Mouse (Mus musculus) layer of hippocampus, postnatal 25 days (tissue): ENCODE data around the gene Lmbr1l. TPM values are rescaled to one million over a fixed set of nuclear protein-coding genes. Genes with fewer than 3 reads are reported as not detected.
"Not testable (repeated sequence)": the region's sequence is repeated elsewhere in the genome, so short reads cannot be mapped to it uniquely, and the experiment has no call there.

ENCODE experiments used
- DNase-seq, 2 experiments: peaks; one replicate each; pipeline ENCODE4 v3.0.0; 2022; ENCODE audit warnings: mixed read lengths in 2 of 2, low spot score in 1 of 2; ENCODE audit errors: extremely low spot score in 1 of 2
- total RNA-seq, 2 experiments: library from RNA; stranded (reverse); gene quantifications; 2 replicates each; pipeline ENCODE4 v1.2.3; 2021

Gene Lmbr1l
- total RNA-seq, 2 experiments from 2014 or later = 11.5 to 17.9 TPM

DNA sequence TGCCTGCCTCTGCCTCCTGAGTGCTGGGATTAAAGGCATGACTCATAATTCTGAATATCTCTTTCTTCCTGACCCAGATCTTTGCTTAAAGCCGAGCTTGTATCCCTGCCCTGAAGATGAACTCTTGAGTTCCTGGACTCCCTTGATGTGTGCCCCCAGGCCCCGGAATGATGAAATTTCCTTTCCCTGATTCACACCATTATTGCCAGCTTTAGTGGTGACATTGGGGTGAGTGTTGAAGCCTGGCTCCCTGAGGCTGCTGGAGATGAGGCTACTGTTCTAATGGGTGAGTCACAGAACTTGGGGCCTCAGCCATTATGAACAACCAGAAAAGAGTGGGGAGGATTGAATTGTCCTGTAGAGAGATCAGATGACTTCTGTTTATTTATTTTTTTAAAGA lies 23.5 kb upstream of the Lmbr1l start:
- DNase-seq = no peak

DNA sequence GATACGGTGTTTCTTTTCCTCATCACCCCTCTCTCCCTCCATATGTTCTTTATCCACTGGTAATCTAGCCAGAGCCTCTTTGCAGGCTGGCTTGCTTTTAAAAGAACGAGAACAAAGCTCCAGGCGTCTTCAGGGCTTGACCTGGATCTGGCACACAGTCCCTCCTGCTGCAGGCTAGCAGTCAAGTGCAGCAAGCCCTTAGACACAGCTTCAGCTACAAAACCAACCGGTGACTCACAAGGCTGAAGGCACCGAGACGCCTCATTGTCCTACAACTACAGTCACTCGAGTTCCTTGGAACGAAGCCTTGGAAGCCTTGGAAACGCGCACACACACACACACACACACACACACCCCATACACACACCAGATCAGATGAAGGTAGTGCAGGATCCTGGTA lies 22.8 kb upstream of the Lmbr1l start:
- DNase-seq = no peak

DNA sequence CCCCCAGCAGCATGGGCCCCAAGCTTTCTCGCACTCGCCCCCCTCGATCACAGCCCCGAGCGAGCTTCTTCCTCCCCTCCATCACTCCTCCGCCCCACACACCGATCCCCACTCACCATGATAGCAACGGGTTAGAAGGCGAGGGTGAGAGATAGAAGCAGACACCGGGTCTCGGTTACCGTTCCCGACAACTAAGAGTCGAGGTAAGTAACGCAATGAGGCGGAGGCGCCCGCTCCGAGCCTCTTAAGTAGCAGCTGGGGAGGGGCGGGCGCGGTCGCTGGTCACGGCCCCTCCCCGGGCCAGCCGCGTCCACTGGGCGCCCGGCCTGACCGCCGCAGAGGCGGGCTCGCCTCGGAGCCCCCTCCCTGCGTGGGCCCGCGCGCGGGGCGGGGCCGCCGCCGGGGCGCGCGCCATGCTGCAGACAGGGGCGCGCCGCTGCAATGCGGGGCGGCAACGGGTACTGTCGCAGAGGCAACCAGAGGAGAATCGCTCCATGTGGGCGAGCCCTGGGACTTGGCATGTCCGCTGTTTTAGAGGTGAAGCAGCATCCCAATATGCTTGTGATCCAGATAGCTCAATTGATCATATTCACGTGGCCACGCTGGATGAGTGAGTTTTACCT lies 16.3 kb upstream of the Lmbr1l start, which contains the start of gene Tuba1b:
Gene Tuba1b, minus strand, starts transcription at position 349 of the 623 bp plus-strand sequence.
- peak; percentile 78 to 84 for DNase-seq

DNA sequence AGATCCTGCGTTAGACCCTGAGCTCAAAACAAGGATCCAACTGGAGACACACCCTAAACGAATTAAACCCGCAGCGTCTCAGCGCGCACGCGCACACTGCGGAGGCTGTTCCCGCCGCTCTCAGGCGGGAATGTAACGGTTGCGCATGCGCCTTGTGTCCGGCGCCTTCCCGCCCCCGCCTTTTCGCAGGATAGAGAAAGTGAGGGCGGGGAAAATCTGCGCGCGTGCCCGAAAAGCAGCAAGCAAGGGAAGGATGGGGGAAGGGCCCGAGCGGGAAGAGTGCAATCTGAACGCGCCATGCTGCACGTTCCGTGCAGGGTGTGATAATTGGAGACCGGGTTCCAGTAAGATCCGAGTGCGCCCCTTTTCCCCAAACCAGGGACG lies 15.8 kb upstream of the Lmbr1l start:
- peak; percentile 89 to 94 for DNase-seq

DNA sequence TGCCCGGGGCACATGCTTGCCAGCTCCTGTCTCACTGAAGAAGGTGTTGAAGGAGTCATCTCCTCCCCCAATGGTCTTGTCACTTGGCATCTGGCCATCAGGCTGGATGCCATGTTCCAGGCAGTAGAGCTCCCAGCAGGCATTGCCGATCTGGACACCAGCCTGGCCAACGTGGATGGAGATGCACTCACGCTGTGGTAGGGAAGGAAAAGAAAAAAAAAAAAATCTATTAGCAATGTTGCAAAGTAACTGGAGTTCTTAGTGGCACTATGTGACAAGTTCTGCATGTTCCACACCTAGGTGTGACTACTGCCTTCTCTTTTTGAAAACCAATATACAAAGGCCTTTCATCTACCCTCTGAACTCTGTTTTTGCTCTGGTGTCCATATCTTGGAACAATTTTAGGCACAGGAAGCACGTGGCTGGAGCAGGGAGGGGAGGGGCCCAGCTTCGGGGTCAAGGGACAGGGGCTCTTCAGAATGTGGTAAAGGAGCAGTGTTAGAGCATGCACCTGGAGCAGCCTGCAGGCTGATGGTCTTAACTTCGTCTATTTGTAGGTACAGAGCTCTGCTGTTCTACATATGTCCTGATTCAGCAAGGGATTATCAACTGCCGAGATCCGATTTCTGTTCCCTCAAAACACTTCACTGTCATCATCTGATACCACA lies 15.1 kb upstream of the Lmbr1l start:
- not testable (repeated sequence) for DNase-seq

DNA sequence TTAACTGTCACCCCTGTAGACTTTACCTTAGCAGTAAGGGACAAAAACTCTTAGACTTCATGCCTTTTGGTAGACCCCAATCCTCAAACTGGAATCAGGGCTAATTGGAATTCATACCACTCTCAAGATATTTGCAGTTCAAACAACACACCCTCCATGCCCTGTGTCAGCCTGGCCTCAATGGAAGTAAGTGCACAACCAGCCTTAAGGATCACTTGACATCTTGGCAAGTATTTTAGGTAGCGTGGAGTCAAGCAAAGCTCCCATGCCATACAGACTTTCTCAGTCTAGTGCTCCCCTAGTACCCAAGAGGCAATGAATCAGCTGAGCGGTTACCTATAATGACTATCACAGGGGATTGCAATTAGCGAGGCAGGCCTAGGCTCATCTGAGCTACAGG lies 13.0 kb upstream of the Lmbr1l start:
- no peak for DNase-seq

DNA sequence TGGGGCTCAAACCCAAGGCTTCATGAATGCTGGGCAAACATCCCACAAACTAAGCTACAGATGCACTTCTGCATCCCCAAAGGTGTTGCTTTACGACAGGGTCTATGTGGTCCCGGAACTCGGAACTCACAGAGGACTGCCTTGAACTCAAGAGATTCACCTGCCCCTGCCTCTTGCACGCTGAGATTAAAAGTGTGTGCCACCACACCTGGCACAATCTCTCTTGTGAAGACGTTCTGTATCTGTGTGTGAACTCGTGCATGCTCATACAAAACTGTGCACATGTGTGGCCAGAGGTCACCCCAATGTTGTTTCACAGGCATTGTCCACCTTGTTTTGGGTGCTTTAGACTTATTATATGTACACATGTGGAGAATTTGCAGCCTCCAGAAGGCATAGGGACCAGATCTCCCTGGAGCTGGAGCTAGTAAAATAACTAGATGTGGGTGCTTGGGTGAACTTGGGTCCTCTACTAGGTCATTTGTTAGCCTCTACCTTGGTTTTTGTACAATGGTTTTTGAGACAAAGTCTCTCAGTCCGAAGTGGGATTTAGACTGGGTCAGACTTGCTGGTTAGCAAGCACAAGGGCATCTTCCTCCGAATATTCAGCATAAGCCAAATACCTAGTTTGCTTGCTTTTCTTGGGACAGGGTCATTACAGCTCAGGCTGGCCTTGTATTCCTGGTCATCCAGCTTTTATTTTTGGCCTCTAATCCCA lies 12.1 kb upstream of the Lmbr1l start:
- no peak for DNase-seq

DNA sequence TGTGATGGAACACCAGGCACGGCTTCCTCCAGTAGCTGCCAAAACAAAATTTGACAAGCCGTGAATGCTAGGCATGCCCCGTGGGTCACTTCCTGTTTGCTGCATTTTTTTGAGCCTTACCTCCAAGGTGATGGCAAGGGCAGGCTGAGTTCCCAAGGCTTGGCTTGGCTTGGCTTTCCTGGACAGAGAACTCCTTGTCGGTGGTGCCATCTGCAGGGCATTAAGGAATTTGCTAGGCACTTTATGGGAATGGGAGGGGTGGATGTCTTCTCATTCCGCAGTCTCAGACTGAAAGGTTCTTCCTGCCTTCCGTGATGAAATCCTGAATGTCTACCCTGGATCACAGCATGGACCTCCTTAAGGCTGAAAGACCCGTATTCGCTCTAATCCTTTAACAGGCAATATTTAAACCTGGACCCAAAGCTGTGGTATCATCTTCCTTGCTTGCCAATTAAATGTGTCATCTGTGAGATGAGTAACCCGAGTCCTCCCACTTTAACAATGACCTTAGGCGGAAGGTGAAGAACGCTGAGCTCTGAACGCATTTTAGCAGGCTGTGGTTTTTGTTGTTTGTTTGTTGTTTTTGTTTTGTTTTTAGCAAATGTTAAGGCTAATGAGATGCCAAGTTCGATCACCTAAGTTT lies 10.7 kb upstream of the Lmbr1l start:
- DNase-seq = peak; percentile 36 to 65

DNA sequence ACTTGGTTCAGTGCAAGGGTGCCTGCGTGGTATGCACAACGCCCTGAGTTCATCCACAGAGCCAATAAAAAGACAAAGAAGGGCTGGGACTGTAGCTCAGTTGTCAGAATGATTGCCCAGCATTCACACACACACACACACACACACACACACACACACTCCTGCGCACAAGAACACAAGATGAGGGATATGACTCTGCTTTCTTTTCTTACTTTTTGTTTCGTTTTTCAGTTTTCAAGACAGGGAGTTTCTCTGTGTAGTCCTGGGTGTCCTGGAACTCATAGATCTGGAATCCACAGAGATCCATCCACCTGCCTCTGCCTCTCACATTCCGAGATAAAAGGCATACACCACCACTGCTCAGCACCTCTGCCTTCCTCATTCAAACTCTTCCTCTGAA lies 9.5 kb upstream of the Lmbr1l start:
- no peak for DNase-seq

DNA sequence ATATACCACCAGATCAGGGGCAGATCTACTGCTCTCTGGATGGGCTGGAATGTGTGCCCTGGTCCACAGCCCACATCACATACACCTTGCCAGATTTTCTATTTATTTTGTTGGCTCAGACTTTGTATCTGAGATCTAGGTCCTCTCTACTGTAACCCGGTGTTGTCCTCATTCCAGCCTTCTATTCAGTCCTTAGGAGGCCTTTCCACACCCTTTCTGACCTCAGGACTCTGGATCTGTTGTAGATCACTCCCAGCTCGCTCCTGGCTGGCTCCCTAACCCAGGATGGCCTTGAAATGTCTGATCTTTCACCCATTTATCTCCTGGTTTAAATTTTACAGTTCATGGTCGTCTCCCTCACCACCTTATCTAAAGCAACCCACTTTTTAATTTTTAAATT lies 6.7 kb upstream of the Lmbr1l start:
- no peak for DNase-seq

DNA sequence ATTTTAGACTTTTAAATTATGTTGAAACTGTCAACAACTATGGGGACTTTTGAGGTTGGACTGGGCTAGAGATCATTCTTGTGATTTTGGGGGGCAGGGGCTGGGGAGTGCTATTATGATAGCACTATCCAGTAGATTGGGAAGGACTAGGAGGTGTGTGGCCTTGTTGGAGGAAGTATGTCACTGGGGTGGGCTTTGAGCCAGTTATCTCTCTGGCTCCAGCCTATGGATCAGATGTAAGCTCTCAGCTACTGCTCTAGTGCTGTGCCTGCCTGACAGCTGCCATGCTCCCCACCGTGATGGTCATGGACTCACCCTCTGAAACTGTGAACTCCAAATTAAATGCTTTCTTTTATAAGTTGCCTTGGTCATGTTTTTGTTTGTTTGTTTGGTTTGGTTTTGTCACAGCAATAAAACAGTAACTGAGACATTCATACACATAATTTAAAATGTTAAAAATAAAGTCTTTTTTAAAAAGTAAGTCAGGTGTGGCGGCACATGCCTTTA lies 5.1 kb upstream of the Lmbr1l start:
- DNase-seq = no peak

DNA sequence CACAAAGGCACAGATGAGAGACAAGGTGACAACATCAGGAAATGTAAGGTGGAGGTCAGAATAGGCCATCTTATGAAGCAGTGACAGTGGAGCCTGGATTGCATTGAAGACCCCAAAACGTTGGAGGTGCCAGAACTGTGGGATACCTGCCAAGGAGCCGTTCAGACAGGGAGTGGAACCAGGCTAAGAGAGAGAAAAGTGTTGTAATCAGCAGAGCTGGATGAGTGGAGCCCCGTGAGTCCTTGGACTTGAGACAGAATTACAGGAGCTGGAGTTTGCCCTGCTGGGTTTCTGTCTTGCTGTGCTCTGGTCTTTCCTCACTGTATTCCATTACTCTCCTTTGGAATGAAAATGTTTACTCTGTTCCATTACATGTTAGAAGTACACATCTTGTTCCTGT lies 4.5 kb upstream of the Lmbr1l start:
- no peak for DNase-seq

DNA sequence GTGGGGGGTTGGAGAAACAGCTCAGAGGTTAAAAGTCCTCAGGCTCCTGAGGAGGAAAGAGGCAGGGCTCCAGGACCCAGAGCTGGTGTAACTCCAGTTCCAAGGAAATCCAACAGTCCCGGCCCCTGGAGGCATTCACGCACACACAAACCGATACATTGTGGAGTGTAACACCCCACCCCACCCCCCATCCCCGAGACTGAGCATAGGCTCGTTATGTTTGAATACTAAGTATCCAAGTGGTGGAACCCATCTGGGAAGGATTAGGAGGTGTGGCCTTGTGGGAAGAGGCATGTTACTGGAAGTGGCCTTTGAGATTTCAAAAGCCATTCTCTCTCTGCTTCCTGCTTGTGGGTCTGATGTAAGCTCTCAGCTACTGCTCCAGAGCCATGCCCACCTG lies 3.5 kb upstream of the Lmbr1l start:
- DNase-seq = no peak

DNA sequence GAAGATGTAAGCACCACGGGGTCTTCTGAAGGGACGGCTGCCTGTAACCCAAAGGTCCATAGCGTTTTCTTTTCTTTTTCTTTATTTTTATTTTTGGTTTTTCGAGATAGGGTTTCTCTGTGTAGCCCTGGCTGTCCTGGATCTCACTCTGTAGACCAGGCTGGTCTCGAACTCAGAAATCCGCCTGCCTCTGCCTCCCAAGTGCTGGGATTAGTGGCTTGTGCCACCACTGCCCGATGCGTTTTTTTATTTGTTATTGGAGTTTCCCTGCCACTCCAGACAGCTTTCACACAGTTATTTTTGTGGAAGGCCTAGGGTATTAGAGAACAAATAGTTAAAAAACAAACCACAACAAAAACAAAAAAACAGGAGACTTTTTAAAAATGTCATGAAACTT lies 466 bp upstream of the Lmbr1l start:
- DNase-seq = not testable (repeated sequence)

DNA sequence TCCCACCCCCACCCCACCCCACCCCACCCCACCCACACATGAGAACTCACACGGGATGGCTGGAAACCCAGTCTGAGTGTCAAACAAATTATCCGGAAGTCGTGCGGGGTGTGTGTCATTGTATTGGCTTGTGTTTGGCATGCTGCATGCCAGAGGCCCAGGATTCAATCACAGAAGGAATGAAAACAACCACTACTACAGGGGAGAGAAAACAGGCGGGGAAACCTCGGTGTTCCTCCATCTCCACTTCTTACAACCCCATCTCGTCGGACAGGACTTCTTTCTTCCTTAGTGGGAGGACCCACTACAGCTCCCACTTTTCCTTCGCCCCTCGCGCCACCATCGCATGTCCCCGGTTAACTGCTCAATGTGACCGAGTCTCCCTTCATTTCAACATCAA lies 940 bp downstream of the Lmbr1l start:
- no peak for DNase-seq

DNA sequence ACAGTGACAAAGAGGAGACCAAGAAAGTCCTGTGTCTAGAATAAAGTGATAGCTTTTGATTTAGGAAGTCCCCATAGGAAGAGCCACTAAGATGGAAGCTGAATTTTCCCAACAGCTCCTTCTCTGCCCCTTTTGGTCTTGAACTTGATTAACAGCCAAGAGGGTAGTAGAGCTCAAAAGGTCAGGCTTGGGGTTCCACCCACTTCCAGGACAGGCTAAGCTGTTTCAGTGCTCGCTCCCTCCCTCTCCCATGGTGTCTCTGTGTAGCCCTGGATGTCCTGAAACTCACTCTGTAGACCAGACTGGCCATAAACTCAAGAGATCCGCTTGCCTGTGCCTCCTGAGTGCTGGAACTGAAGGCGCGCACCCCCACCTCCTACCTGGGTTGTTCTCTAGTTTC lies 2.0 kb downstream of the Lmbr1l start:
- no peak for DNase-seq

DNA sequence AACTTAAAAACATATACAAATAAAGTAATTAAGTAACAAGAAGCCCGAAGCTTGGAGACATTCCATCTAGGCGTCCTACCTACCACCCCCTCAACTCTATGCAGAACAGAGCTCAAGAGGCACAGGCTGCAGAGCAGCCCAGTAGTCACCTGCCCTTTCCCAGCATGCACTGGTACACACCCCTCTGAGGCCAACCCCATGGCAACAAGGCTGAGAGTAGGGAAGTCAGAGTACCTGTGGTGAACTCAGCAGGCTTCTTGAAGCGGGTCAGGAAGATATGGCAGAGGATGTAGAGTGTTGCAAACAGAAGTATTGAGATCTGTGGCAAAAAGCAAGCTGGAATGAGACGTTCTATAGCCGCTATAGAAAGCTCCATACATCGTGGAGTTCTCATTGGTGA lies 3.1 kb downstream of the Lmbr1l start:
- DNase-seq = no peak

DNA sequence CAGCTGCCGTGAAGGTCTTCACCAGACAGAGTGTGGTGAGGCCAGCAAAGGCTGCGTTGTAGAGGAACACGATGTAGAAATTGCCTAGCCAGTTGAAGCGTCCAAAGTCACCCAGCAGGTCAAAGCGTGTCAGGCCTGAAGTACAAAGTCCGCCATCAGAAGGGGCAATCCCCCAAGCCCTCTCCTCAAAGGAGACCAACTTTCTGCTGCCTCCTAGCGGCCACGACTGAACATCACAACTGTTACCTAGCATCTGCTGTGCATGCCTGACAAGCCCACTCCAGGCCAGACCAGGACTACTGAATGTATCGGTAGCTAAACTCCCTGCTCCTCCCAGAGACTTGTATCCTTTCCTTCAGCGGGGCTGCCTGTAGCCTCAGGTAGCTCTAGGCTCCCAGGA lies 13.3 kb downstream of the Lmbr1l start:
- peak in 1 of 2 experiments; percentile 49 for DNase-seq

DNA sequence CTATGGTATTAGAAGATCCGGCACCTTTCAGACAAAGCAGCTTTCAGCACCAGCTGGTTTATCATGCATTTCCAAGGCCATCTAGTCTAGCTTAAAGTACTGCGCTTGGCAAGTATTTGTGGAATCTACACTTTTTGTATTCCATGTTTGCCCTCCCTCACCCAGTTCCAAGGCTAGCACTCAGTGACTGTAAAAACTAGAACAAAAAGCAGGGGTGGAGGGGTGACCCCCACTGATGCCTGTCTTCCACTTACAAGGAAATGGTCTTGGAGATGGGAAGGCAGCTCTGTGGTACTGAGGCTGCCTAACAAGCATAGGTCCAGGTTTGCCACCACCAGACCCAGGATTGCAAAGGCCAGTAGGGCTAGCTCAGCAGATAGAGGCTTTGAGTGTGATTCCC lies 15.4 kb downstream of the Lmbr1l start:
- DNase-seq = no peak

DNA sequence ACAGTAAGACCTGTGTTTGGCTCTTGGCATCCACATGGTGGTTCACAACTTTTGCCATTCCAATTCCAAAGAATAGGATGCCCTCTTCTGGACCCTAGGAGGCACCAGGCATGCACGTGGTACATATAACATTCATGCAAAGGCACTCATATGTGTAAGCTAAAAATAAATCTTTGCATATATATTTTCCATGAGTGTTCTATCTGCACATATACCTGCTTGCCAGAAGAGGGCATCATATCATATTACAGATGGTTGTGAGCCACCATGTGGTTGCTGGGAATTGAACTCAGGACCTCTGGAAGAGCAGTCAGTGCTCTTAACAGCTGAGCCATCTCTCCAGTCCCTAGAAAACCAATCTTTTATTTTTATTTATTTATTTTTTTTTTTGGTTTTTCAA lies 16.5 kb downstream of the Lmbr1l start:
- no peak for DNase-seq
